Mouse (Mus musculus) kidney, postnatal 36 days (tissue): ENCODE measurements around the gene 4930558C23Rik.
A peak's percentile ranks its signal among the peaks of the same experiment; 100 is the strongest.
"Not testable (repeated sequence)": the region's sequence is repeated elsewhere in the genome, so short reads cannot be mapped to it uniquely, and the experiment has no call there.

Experiments
- DNase-seq, 2 experiments: peaks; one replicate each; pipeline ENCODE4 v3.0.0; 2021 to 2022; ENCODE audit warnings: mixed read lengths in 2 of 2

The 4930558C23Rik gene

GRCm38 (mm10) chr3:95370101-95370500, 32.5 kb downstream of the 4930558C23Rik start:
- DNase-seq = no peak

GRCm38 (mm10) chr3:95360276-95360675, 42.4 kb downstream of the 4930558C23Rik start:
- DNase-seq = not testable (repeated sequence)

GRCm38 (mm10) chr3:95357746-95358145, 44.9 kb downstream of the 4930558C23Rik start:
- DNase-seq = no peak

GRCm38 (mm10) chr3:95356701-95357449, 45.8 kb downstream of the 4930558C23Rik start, which contains the start of gene Setdb1:
Gene Setdb1, minus strand, starts transcription at chr3:95357202.
- peak; percentile 96 to 99 for DNase-seq

- not testable (repeated sequence) for DNase-seq
Measured at GRCm38 (mm10) chr3:95355911-95356544, 46.6 kb downstream of the 4930558C23Rik start.

GRCm38 (mm10) chr3:95349491-95349890, 53.1 kb downstream of the 4930558C23Rik start:
- DNase-seq = peak; percentile 16 to 53

- not testable (repeated sequence) for DNase-seq
Measured at GRCm38 (mm10) chr3:95348343-95348742, 54.3 kb downstream of the 4930558C23Rik start.

GRCm38 (mm10) chr3:95346454-95346853, 56.2 kb downstream of the 4930558C23Rik start:
- no peak for DNase-seq

- DNase-seq = not testable (repeated sequence)
Measured at GRCm38 (mm10) chr3:95343356-95344000, 59.2 kb downstream of the 4930558C23Rik start.

GRCm38 (mm10) chr3:95338251-95338650, 64.4 kb downstream of the 4930558C23Rik start:
- no peak for DNase-seq

- no peak for DNase-seq
Measured at GRCm38 (mm10) chr3:95337345-95337744, 65.3 kb downstream of the 4930558C23Rik start.
